Mouse (Mus musculus): ENCODE results near the gene Tcaim. TPM values are rescaled to one million over a fixed set of nuclear protein-coding genes. Genes with fewer than 3 reads are reported as not detected.

Tcaim gene
- 2.7 and 4.0 TPM in 2 replicates for total RNA-seq (2012; rRNA removed)
- polyA plus RNA-seq (2012; ENCODE audit: insufficient read depth in 1 of 2, insufficient read length in 2 of 2, low read depth in 1 of 2, low replicate concordance in 2 of 2, missing spikeins in 1 of 2), result 1 to 10 TPM in 1 of 2 experiments, not detected in 1; 3.6 TPM

DNA sequence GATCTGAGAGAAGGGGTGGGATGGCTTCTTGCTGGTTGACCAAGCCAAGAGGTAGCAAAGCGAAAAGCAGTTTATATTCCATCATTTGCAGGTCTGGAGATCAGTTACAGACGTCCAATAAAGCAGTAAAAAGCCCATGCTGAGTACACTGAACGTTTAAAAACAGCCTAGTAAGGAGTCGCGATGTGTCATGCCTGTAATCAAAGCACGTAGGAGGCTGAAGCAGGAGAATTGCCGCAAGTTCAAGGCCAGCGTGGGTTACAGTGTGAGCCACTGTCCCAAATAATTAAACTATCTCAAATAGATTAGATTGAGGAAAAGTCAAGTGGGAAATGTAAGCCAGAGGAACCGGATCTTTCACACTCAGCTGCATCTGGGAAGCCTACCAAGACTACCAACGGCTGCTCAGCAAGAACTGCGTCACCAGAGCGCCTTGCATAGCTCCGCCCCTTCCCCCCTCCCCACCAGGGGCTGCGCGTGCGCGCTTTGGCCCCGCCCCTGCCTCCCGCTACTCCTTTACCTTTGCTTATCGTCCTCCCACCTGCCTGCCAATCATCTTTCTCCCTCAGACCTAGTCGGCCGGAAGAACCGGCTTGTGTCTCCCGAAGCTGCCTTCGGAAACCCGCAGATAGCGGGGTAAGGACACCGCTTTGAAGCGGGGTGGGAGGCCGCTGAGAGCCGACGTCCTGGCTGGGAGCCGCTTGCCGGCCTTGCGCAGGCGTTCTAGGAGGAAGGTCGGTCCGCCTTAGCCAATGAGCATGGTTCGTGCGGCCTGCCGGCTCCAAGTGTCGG, at the start of gene Tcaim:
Gene Tcaim (plus strand): TSS at position 487 of the 792 bp plus-strand sequence.
- H3K9me3 ChIP-seq (replicated peaks; ENCODE audit: insufficient read depth, low read length), result no peaks in the 10 kb centered on the region
- H3K27ac ChIP-seq (ENCODE audit: control insufficient read depth, low read depth, low read length), result peak within 1 kb of the TSS; percentile 85
- H3K9ac ChIP-seq (ENCODE audit: control insufficient read depth, low read depth, low read length, poor library complexity, severe bottlenecking), result peak within 1 kb of the TSS; percentile 89
- H3K4me3 ChIP-seq (ENCODE audit: control insufficient read depth in 1 of 2, insufficient read depth in 1 of 2, low read depth in 2 of 2, low read length in 2 of 2), result peak within 1 kb of the TSS; percentile 80 to 87
- peaks cover 2% of the 10 kb centered on the region; the same call in 1 of the 2 replicates for H3K79me2 ChIP-seq (ENCODE audit: control insufficient read depth, insufficient read depth, low read length, poor library complexity)
- no peaks in the 10 kb centered on the region for H3K27me3 ChIP-seq (ENCODE audit: control insufficient read depth in 1 of 2, insufficient read depth in 2 of 2, low read length in 2 of 2)
- DNase-seq (ENCODE audit: low read depth, low spot score), result peak; percentile 96
- H3K36me3 ChIP-seq (ENCODE audit: control insufficient read depth in 1 of 2, insufficient read depth in 2 of 2, low read length in 2 of 2), result peaks cover 0 to 7% of the 10 kb centered on the region in 2 experiments; a peak in 2 of 4 replicates
- H3K4me1 ChIP-seq (ENCODE audit: control insufficient read depth in 1 of 2, insufficient read depth in 2 of 2, low read length in 2 of 2), result peaks cover 0 to 13% of the 10 kb centered on the region in 2 experiments; a peak in 1 of 4 replicates
- peak; percentile 43; the same call in 1 of the 2 replicates for TF ChIP-seq TBP (IDR thresholded peaks at IDR 0.05; ENCODE audit: low read depth, low read length)
- no peak for TF ChIP-seq MEF2A (IDR thresholded peaks at IDR 0.05; ENCODE audit: extremely low read depth, insufficient replicate concordance, low read depth, low read length, poor library complexity, severe bottlenecking)
- no peak for TF ChIP-seq GABPA (IDR thresholded peaks at IDR 0.05; ENCODE audit: low read depth, low read length)
- TF ChIP-seq KAT2A (conservative IDR thresholded peaks at IDR 0.05; ENCODE audit: low read depth, low read length), result peak; percentile 42; the same call in 1 of the 2 replicates
- TF ChIP-seq TAL1 (IDR thresholded peaks at IDR 0.05; ENCODE audit: low read length), result peak; percentile 9; the same call in 1 of the 2 replicates
- TF ChIP-seq MXI1 (IDR thresholded peaks at IDR 0.05; ENCODE audit: low read depth, low read length), result no peak; the same call in 1 of the 2 replicates
- TF ChIP-seq MAFK (IDR thresholded peaks at IDR 0.05; ENCODE audit: borderline replicate concordance, low read depth, low read length), result no peak
- TF ChIP-seq BHLHE40 (IDR thresholded peaks at IDR 0.05; ENCODE audit: borderline replicate concordance, low read depth, low read length), result no peak
- TF ChIP-seq MYB (IDR thresholded peaks at IDR 0.05; ENCODE audit: low read depth, low read length), result peak; percentile 60
- TF ChIP-seq MAX (IDR thresholded peaks at IDR 0.05; ENCODE audit: low read length), result peak; percentile 40; the same call in 1 of the 2 replicates
- peak; percentile 28; the same call in 1 of the 2 replicates for TF ChIP-seq GATA1 (IDR thresholded peaks at IDR 0.05; ENCODE audit: low read depth, low read length)
- no peak for TF ChIP-seq CTCF (IDR thresholded peaks at IDR 0.05 in 2 of 3, conservative IDR thresholded peaks at IDR 0.05 in 1 of 3; ENCODE audit: control insufficient read depth in 1 of 3, insufficient read depth in 1 of 3, low read depth in 2 of 3, low read length in 3 of 3, poor library complexity in 1 of 3, severe bottlenecking in 1 of 3)
- no peak for TF ChIP-seq MYC (IDR thresholded peaks at IDR 0.05; ENCODE audit: low read depth, low read length)
- TF ChIP-seq NELFE (IDR thresholded peaks at IDR 0.05; ENCODE audit: low read depth, low read length), result peak; percentile 82
- TF ChIP-seq CHD1 (IDR thresholded peaks at IDR 0.05; ENCODE audit: low read depth, low read length), result no peak
- peak; percentile 31; the same call in 1 of the 2 replicates for TF ChIP-seq ELF1 (IDR thresholded peaks at IDR 0.05; ENCODE audit: low read depth, low read length)
- no peak for TF ChIP-seq E2F4 (IDR thresholded peaks at IDR 0.05; ENCODE audit: borderline replicate concordance, low read depth, low read length)
- peak; percentile 72 to 80; a peak in 3 of 4 replicates for TF ChIP-seq POLR2A (IDR thresholded peaks at IDR 0.05; ENCODE audit: control insufficient read depth in 1 of 2, insufficient read depth in 1 of 2, low read depth in 1 of 2, low read length in 2 of 2, poor library complexity in 1 of 2)
- TF ChIP-seq ZMIZ1 (IDR thresholded peaks at IDR 0.05; ENCODE audit: low read depth, low read length), result no peak; the same call in 1 of the 2 replicates
- no peak; the same call in 1 of the 2 replicates for TF ChIP-seq UBTF (IDR thresholded peaks at IDR 0.05; ENCODE audit: borderline replicate concordance, insufficient read depth, low read depth, low read length)
- TF ChIP-seq MAZ (IDR thresholded peaks at IDR 0.05; ENCODE audit: low read depth, low read length), result peak; percentile 84; the same call in 1 of the 2 replicates
- TF ChIP-seq ETS1 (IDR thresholded peaks at IDR 0.05; ENCODE audit: low read depth, low read length), result peak; percentile 73
- TF ChIP-seq SMC3 (IDR thresholded peaks at IDR 0.05; ENCODE audit: low read depth, low read length), result no peak
- 0 out of 4 replicates have a peak, but pooled peaks of 1 of the 2 experiments have one; percentile 38 for TF ChIP-seq EP300 (IDR thresholded peaks at IDR 0.05; ENCODE audit: low read depth in 1 of 2, low read length in 2 of 2)
- TF ChIP-seq NRF1 (IDR thresholded peaks at IDR 0.05; ENCODE audit: insufficient read depth, low read depth, low read length, poor library complexity, severe bottlenecking), result peak; percentile 79
- TF ChIP-seq ZC3H11A (IDR thresholded peaks at IDR 0.05; ENCODE audit: low read depth, low read length), result no peak
- TF ChIP-seq TCF12 (IDR thresholded peaks at IDR 0.05; ENCODE audit: low read depth, low read length), result peak; percentile 14; the same call in 1 of the 2 replicates
- TF ChIP-seq HCFC1 (IDR thresholded peaks at IDR 0.05; ENCODE audit: low read depth, low read length), result peak; percentile 76
- no peak for TF ChIP-seq USF2 (IDR thresholded peaks at IDR 0.05; ENCODE audit: borderline replicate concordance in 1 of 2, insufficient read depth in 1 of 2, low read depth in 1 of 2, low read length in 2 of 2)
- TF ChIP-seq RAD21 (IDR thresholded peaks at IDR 0.05; ENCODE audit: low read depth, low read length), result no peak
- TF ChIP-seq JUND (IDR thresholded peaks at IDR 0.05; ENCODE audit: low read depth, low read length), result no peak
- TF ChIP-seq ZKSCAN1 (IDR thresholded peaks at IDR 0.05; ENCODE audit: low read depth, low read length), result no peak
- no peak for TF ChIP-seq USF1 (IDR thresholded peaks at IDR 0.05; ENCODE audit: low read depth, low read length)
- peak; percentile 28; the same call in 1 of the 2 replicates for TF ChIP-seq SIN3A (IDR thresholded peaks at IDR 0.05; ENCODE audit: low read length)
